8 mouse cellular contexts compared by ENCODE assay signal in genomic region chr7:127206606-127207005, GRCm38 (mm10). TPM values are rescaled to one million over a fixed set of nuclear protein-coding genes. Genes with fewer than 3 reads are reported as not detected.
A peak's percentile ranks its signal among the peaks of the same experiment; 100 is the strongest.
DNase-seq lines count a peak whose midpoint lies in the region; ATAC-seq and TF ChIP-seq lines count a peak whose summit lies in the region.

No protein-coding gene starts in this region.

- H3K27ac ChIP-seq in lung, embryonic 14.5 days (ENCODE audit: low read depth) = 0 out of 2 replicates have a peak overlapping the region, but pooled peaks have one; percentile 82
- no peak overlapping the region for H3K27ac ChIP-seq in forebrain, embryonic 12.5 days
- peak overlapping the region; percentile 85 for H3K27ac ChIP-seq in liver, embryonic 14.5 days
- peak overlapping the region; percentile 80; the same call in 1 of the 2 replicates for H3K27ac ChIP-seq in stomach, embryonic 16.5 days (ENCODE audit: low read length)

- no peak for TF ChIP-seq CTCF in lung, embryonic 14.5 days (IDR thresholded peaks at IDR 0.05; ENCODE audit: low read depth)
- TF ChIP-seq CTCF in liver, embryonic 14.5 days (IDR thresholded peaks at IDR 0.05; ENCODE audit: low read depth) = no peak

- H3K9me3 ChIP-seq in lung, embryonic 14.5 days (ENCODE audit: low read depth, low read length) = no peaks in the 10 kb centered on the region
- no peaks in the 10 kb centered on the region for H3K9me3 ChIP-seq in forebrain, embryonic 12.5 days
- H3K9me3 ChIP-seq in liver, embryonic 14.5 days (ENCODE audit: control insufficient read depth, low read length) = no peaks in the 10 kb centered on the region
- H3K9me3 ChIP-seq in stomach, embryonic 16.5 days (replicated peaks; ENCODE audit: control insufficient read depth, low read length) = no peaks in the 10 kb centered on the region

- TF ChIP-seq EP300 in liver, embryonic 14.5 days (IDR thresholded peaks at IDR 0.05; ENCODE audit: low read depth) = no peak

- H3K4me2 ChIP-seq in lung, embryonic 14.5 days = peak overlapping the region; percentile 96
- peak overlapping the region; percentile 100 for H3K4me2 ChIP-seq in forebrain, embryonic 12.5 days
- peak overlapping the region; percentile 91 for H3K4me2 ChIP-seq in liver, embryonic 14.5 days (ENCODE audit: low read depth)
- peak overlapping the region; percentile 97 for H3K4me2 ChIP-seq in stomach, embryonic 16.5 days (ENCODE audit: low read depth, low read length)

- no peak for DNase-seq in lung, embryonic 14.5 days
- no peak for DNase-seq in lung, postnatal 10 days
- DNase-seq in liver, embryonic 14.5 days (ENCODE audit: low read depth in 3 of 3, low spot score in 3 of 3) = no peak
- DNase-seq in right cerebral cortex, adult 2 months (ENCODE audit: low spot score in 2 of 2) = no peak
- no peak for DNase-seq in c-Kit-positive CD71-positive TER-119-positive erythroid progenitor cells, embryonic 14.5 days (ENCODE audit: low spot score)

- H3K27me3 ChIP-seq in lung, embryonic 14.5 days (ENCODE audit: insufficient read depth, low read length) = no peaks in the 10 kb centered on the region
- no peaks in the 10 kb centered on the region for H3K27me3 ChIP-seq in forebrain, embryonic 12.5 days
- H3K27me3 ChIP-seq in liver, embryonic 14.5 days (ENCODE audit: control insufficient read depth, insufficient read depth, low read length) = no peaks in the 10 kb centered on the region
- no peaks in the 10 kb centered on the region for H3K27me3 ChIP-seq in stomach, embryonic 16.5 days (ENCODE audit: control insufficient read depth, insufficient read depth, low read length)

- ATAC-seq in lung, embryonic 14.5 days (ENCODE audit: insufficient read depth) = no peak
- ATAC-seq in forebrain, embryonic 12.5 days (ENCODE audit: low FRiP score) = no peak
- ATAC-seq in liver, embryonic 14.5 days (ENCODE audit: insufficient read depth) = no peak
- no peak for ATAC-seq in stomach, embryonic 16.5 days (ENCODE audit: insufficient read depth, low FRiP score)
- ATAC-seq in CD4-positive, CD25-positive, alpha-beta regulatory T cell, adult 4 months = no peak

- WGBS in lung, embryonic 14.5 days = 55% methylated on average over 2 of the region's 2 CpGs
- 73% methylated on average over 2 of the region's 2 CpGs for WGBS in forebrain, embryonic 12.5 days
- 20% methylated on average over 2 of the region's 2 CpGs for WGBS in liver, embryonic 14.5 days (ENCODE audit: insufficient replicate concordance)
- 51% methylated on average over 2 of the region's 2 CpGs for WGBS in stomach, embryonic 16.5 days

- H3K9ac ChIP-seq in lung, embryonic 14.5 days = peak overlapping the region; percentile 86
- H3K9ac ChIP-seq in forebrain, embryonic 12.5 days = peak overlapping the region; percentile 96
- peak overlapping the region; percentile 99 for H3K9ac ChIP-seq in liver, embryonic 14.5 days (replicated peaks)
- H3K9ac ChIP-seq in stomach, embryonic 16.5 days (ENCODE audit: low read length) = peak overlapping the region; percentile 82

- H3K36me3 ChIP-seq in lung, embryonic 14.5 days (ENCODE audit: insufficient read depth) = peaks cover 29% of the 10 kb centered on the region
- peaks cover 31% of the 10 kb centered on the region for H3K36me3 ChIP-seq in forebrain, embryonic 12.5 days (replicated peaks)
- H3K36me3 ChIP-seq in liver, embryonic 14.5 days (replicated peaks; ENCODE audit: control insufficient read depth, insufficient read depth, low read depth) = peaks cover 19% of the 10 kb centered on the region
- H3K36me3 ChIP-seq in stomach, embryonic 16.5 days (ENCODE audit: control insufficient read depth, insufficient read depth, low read length) = 0 out of 2 replicates have a peak, but pooled peaks cover 5% of the 10 kb centered on the region

- H3K4me3 ChIP-seq in lung, embryonic 14.5 days (ENCODE audit: low read depth, low read length) = peak overlapping the region; percentile 74
- peak overlapping the region; percentile 96 for H3K4me3 ChIP-seq in forebrain, embryonic 12.5 days (replicated peaks)
- H3K4me3 ChIP-seq in liver, embryonic 14.5 days (ENCODE audit: insufficient read depth in 1 of 2, low read depth in 2 of 2, low read length in 2 of 2) = peak overlapping the region; percentile 78 to 95
- H3K4me3 ChIP-seq in stomach, embryonic 16.5 days (replicated peaks; ENCODE audit: low read length) = peak overlapping the region; percentile 64

- H3K4me1 ChIP-seq in lung, embryonic 14.5 days (ENCODE audit: insufficient read depth) = peaks cover 7% of the 10 kb centered on the region
- peaks cover 35% of the 10 kb centered on the region for H3K4me1 ChIP-seq in forebrain, embryonic 12.5 days
- H3K4me1 ChIP-seq in liver, embryonic 14.5 days (replicated peaks; ENCODE audit: control insufficient read depth in 2 of 2, insufficient read depth in 2 of 2, low read length in 1 of 2) = peaks cover 15 to 16% of the 10 kb centered on the region in 2 experiments
- peaks cover 14% of the 10 kb centered on the region for H3K4me1 ChIP-seq in stomach, embryonic 16.5 days (ENCODE audit: control insufficient read depth, insufficient read depth, low read length)

RNA-seq across cellular contexts. Expression of gene Tbc1d10b, which starts 1.7 kb away (rescaled TPM):
- 26.0 and 33.7 TPM in 2 replicates for polyA plus RNA-seq in lung, embryonic 14.5 days (2014; fragmentation: Nextera tagmentation; extraction: Ambion mirVana)
- 30.8 and 34.3 TPM in 2 replicates for polyA plus RNA-seq in forebrain, embryonic 12.5 days (2016; fragmentation: Nextera tagmentation; extraction: Ambion mirVana)
- polyA plus RNA-seq in liver, embryonic 14.5 days (2012; rRNA removed) = 12.8 and 15.5 TPM in 2 replicates
- 10.9 and 13.2 TPM in 2 replicates for polyA plus RNA-seq in liver, embryonic 14.5 days (2014; fragmentation: Nextera tagmentation; extraction: Ambion mirVana)
- polyA plus RNA-seq in stomach, embryonic 16.5 days (2015; fragmentation: Nextera tagmentation; extraction: Ambion mirVana) = 15.4 and 15.7 TPM in 2 replicates
- 10 to 100 TPM; 12.5 to 18.4 TPM for polyA plus RNA-seq in CD4-positive, CD25-positive, alpha-beta regulatory T cell, adult 4 months (2017; shearing (Covaris generic))

RNA-seq across cellular contexts. Expression of gene Mylpf, which starts 2.1 kb away (rescaled TPM):
- 8.6 and 12.2 TPM in 2 replicates for polyA plus RNA-seq in lung, embryonic 14.5 days (2014; fragmentation: Nextera tagmentation; extraction: Ambion mirVana)
- polyA plus RNA-seq in forebrain, embryonic 12.5 days (2016; fragmentation: Nextera tagmentation; extraction: Ambion mirVana) = 9.2 and 10.1 TPM in 2 replicates
- polyA plus RNA-seq in liver, embryonic 14.5 days (2012; rRNA removed) = 10.6 and 15.6 TPM in 2 replicates
- 31.0 and 31.1 TPM in 2 replicates for polyA plus RNA-seq in liver, embryonic 14.5 days (2014; fragmentation: Nextera tagmentation; extraction: Ambion mirVana)
- 23.9 and 312 TPM in 2 replicates for polyA plus RNA-seq in stomach, embryonic 16.5 days (2015; fragmentation: Nextera tagmentation; extraction: Ambion mirVana)
- 10 to 100 TPM; 25.4 to 31.5 TPM for polyA plus RNA-seq in CD4-positive, CD25-positive, alpha-beta regulatory T cell, adult 4 months (2017; shearing (Covaris generic))

RNA-seq across cellular contexts. Expression of gene Cd2bp2, which starts 10.8 kb away (rescaled TPM):
- polyA plus RNA-seq in lung, embryonic 14.5 days (2014; fragmentation: Nextera tagmentation; extraction: Ambion mirVana) = 54.6 and 59.6 TPM in 2 replicates
- 104 and 108 TPM in 2 replicates for polyA plus RNA-seq in forebrain, embryonic 12.5 days (2016; fragmentation: Nextera tagmentation; extraction: Ambion mirVana)
- 17.6 and 27.6 TPM in 2 replicates for polyA plus RNA-seq in liver, embryonic 14.5 days (2012; rRNA removed)
- polyA plus RNA-seq in liver, embryonic 14.5 days (2014; fragmentation: Nextera tagmentation; extraction: Ambion mirVana) = 17.4 and 18.4 TPM in 2 replicates
- polyA plus RNA-seq in stomach, embryonic 16.5 days (2015; fragmentation: Nextera tagmentation; extraction: Ambion mirVana) = 43.7 and 47.7 TPM in 2 replicates
- polyA plus RNA-seq in CD4-positive, CD25-positive, alpha-beta regulatory T cell, adult 4 months (2017; shearing (Covaris generic)) = 10 to 100 TPM; 39.7 to 51.9 TPM

RNA-seq across cellular contexts. Expression of gene Zfp553, which starts 26.3 kb away (rescaled TPM):
- polyA plus RNA-seq in lung, embryonic 14.5 days (2014; fragmentation: Nextera tagmentation; extraction: Ambion mirVana) = 21.2 and 24.3 TPM in 2 replicates
- 77.6 and 80.2 TPM in 2 replicates for polyA plus RNA-seq in forebrain, embryonic 12.5 days (2016; fragmentation: Nextera tagmentation; extraction: Ambion mirVana)
- 3.3 and 3.4 TPM in 2 replicates for polyA plus RNA-seq in liver, embryonic 14.5 days (2012; rRNA removed)
- 2.4 and 2.8 TPM in 2 replicates for polyA plus RNA-seq in liver, embryonic 14.5 days (2014; fragmentation: Nextera tagmentation; extraction: Ambion mirVana)
- polyA plus RNA-seq in stomach, embryonic 16.5 days (2015; fragmentation: Nextera tagmentation; extraction: Ambion mirVana) = 27.1 and 28.5 TPM in 2 replicates
- 1 to 10 TPM; 6.6 to 7.9 TPM for polyA plus RNA-seq in CD4-positive, CD25-positive, alpha-beta regulatory T cell, adult 4 months (2017; shearing (Covaris generic))

RNA-seq across cellular contexts. Expression of gene Sept1, which starts 26.3 kb away (rescaled TPM):
- polyA plus RNA-seq in lung, embryonic 14.5 days (2014; fragmentation: Nextera tagmentation; extraction: Ambion mirVana) = 20.1 and 20.3 TPM in 2 replicates
- polyA plus RNA-seq in forebrain, embryonic 12.5 days (2016; fragmentation: Nextera tagmentation; extraction: Ambion mirVana) = 42.6 and 43.4 TPM in 2 replicates
- 10.3 and 16.1 TPM in 2 replicates for polyA plus RNA-seq in liver, embryonic 14.5 days (2012; rRNA removed)
- 7.0 TPM in 2 replicates for polyA plus RNA-seq in liver, embryonic 14.5 days (2014; fragmentation: Nextera tagmentation; extraction: Ambion mirVana)
- polyA plus RNA-seq in stomach, embryonic 16.5 days (2015; fragmentation: Nextera tagmentation; extraction: Ambion mirVana) = 14.7 and 15.0 TPM in 2 replicates
- 100 to 1,000 TPM; 819 to 912 TPM for polyA plus RNA-seq in CD4-positive, CD25-positive, alpha-beta regulatory T cell, adult 4 months (2017; shearing (Covaris generic))
